Mouse (Mus musculus) stomach, embryonic 15.5 days (tissue): ENCODE data around the gene Mogat2. TPM values are rescaled to one million over a fixed set of nuclear protein-coding genes. Genes with fewer than 3 reads are reported as not detected.

Experiments
- ATAC-seq: fragments of 200-750 bp; cut with Nextera tagmentation; 2 replicates; pipeline ENCODE4 v1.8.0; 2017; ENCODE audit warnings: low read depth, moderate number of reproducible peaks, moderate TSS enrichment; ENCODE audit not compliant: insufficient read depth, low FRiP score
- H3K27ac ChIP-seq: fragments of 300-500 bp; sonication (generic); 2 replicates; pipeline ENCODE4 v1.5.1; 2015; ENCODE audit warnings: mild to moderate bottlenecking, inconsistent platforms
- H3K27me3 ChIP-seq: fragments of 300-500 bp; sonication (generic); replicated peaks from 2 replicates; pipeline ENCODE4 v1.6.1; 2015; ENCODE audit warnings: inconsistent platforms
- H3K36me3 ChIP-seq: fragments of 300-500 bp; sonication (generic); 2 replicates; pipeline ENCODE4 v1.6.1; 2015; ENCODE audit warnings: inconsistent platforms
- H3K4me1 ChIP-seq: fragments of 300-500 bp; sonication (generic); 2 replicates; pipeline ENCODE4 v1.6.1; 2015; ENCODE audit warnings: inconsistent platforms
- H3K4me2 ChIP-seq: fragments of 300-500 bp; sonication (generic); 2 replicates; pipeline ENCODE4 v1.6.1; 2015; ENCODE audit warnings: mild to moderate bottlenecking, inconsistent platforms
- H3K4me3 ChIP-seq: fragments of 300-500 bp; sonication (generic); replicated peaks from 2 replicates; pipeline ENCODE4 v1.5.1; 2015; ENCODE audit warnings: inconsistent platforms
- H3K9ac ChIP-seq: fragments of 300-500 bp; sonication (generic); 2 replicates; pipeline ENCODE4 v1.6.1; 2015; ENCODE audit warnings: inconsistent platforms
- H3K9me3 ChIP-seq: fragments of 300-500 bp; sonication (generic); 2 replicates; pipeline ENCODE4 v1.6.1; 2016; ENCODE audit warnings: inconsistent platforms
- WGBS: fragments of 180-500 bp; shearing (Covaris S2); methylation state at CpG from one replicate; pipeline ENCODE4 v1.1.7; 2015; 5-methylcytosine and 5-hydroxymethylcytosine counted together
- polyA plus RNA-seq: library from polyadenylated mRNA; unstranded; fragments of >200 nt; fragmentation: Nextera tagmentation; extraction: Ambion mirVana; gene quantifications from 2 replicates; pipeline ENCODE4 v1.2.1, GENCODE M21; 2015

The Mogat2 gene
- polyA plus RNA-seq, 1 experiment from 2014 or later = 28.1 TPM

- Histone ChIP-seq H3K4me3 (no peak overlapping the region), H3K36me3 (no peaks in the 10 kb centered on the region), H3K9ac (no peak overlapping the region)
Observed at GRCm38 (mm10) chr7:99189885-99190284, 48.5 kb downstream of the Mogat2 start.

GRCm38 (mm10) chr7:99188630-99189029 lies 49.8 kb downstream of the Mogat2 start:
- H3K36me3 ChIP-seq = no peaks in the 10 kb centered on the region
- H3K27me3 ChIP-seq = no peaks in the 10 kb centered on the region
- H3K4me1 ChIP-seq = no peaks in the 10 kb centered on the region
- H3K4me3 ChIP-seq = no peak overlapping the region
- no peak for ATAC-seq
- 83% methylated on average over 6 of the region's 6 CpGs for WGBS
- no peak overlapping the region for H3K27ac ChIP-seq
- no peak overlapping the region for H3K9ac ChIP-seq
- no peaks in the 10 kb centered on the region for H3K9me3 ChIP-seq
- H3K4me2 ChIP-seq = no peak overlapping the region

More at GRCm38 (mm10) chr7:99189885-99190284, 48.5 kb downstream of the Mogat2 start:
- no peak overlapping the region for H3K27ac ChIP-seq
- no peaks in the 10 kb centered on the region for H3K9me3 ChIP-seq
- WGBS = 75% methylated on average over 5 of the region's 5 CpGs
- no peak for ATAC-seq
- no peak overlapping the region for H3K4me2 ChIP-seq
- H3K27me3 ChIP-seq = no peaks in the 10 kb centered on the region
- H3K4me1 ChIP-seq = no peaks in the 10 kb centered on the region

- WGBS = 85% methylated on average over 5 of the region's 5 CpGs
- H3K9me3 ChIP-seq = no peaks in the 10 kb centered on the region
- H3K4me1 ChIP-seq = no peaks in the 10 kb centered on the region
- no peak overlapping the region for H3K4me3 ChIP-seq
- H3K4me2 ChIP-seq = no peak overlapping the region
- H3K27ac ChIP-seq = no peak overlapping the region
- no peaks in the 10 kb centered on the region for H3K27me3 ChIP-seq
- no peak overlapping the region for H3K9ac ChIP-seq
- no peaks in the 10 kb centered on the region for H3K36me3 ChIP-seq
- ATAC-seq = no peak
Observed at GRCm38 (mm10) chr7:99187451-99187850, 51.0 kb downstream of the Mogat2 start.

GRCm38 (mm10) chr7:99185405-99185804 lies 53.0 kb downstream of the Mogat2 start:
- no peak for ATAC-seq
- no peaks in the 10 kb centered on the region for H3K9me3 ChIP-seq

GRCm38 (mm10) chr7:99183751-99184150 lies 54.7 kb downstream of the Mogat2 start:
- H3K4me3 ChIP-seq = no peak overlapping the region
- no peaks in the 10 kb centered on the region for H3K27me3 ChIP-seq
- H3K4me2 ChIP-seq = peak overlapping the region; percentile 96; the same call in 1 of the 2 replicates
- no peaks in the 10 kb centered on the region for H3K9me3 ChIP-seq
- no peaks in the 10 kb centered on the region for H3K36me3 ChIP-seq
- peaks cover 9% of the 10 kb centered on the region for H3K4me1 ChIP-seq
- H3K9ac ChIP-seq = no peak overlapping the region
- 67% methylated on average over 6 of the region's 6 CpGs for WGBS
- no peak for ATAC-seq
- H3K27ac ChIP-seq = no peak overlapping the region

More at GRCm38 (mm10) chr7:99185405-99185804, 53.0 kb downstream of the Mogat2 start:
- Histone ChIP-seq H3K4me3 (no peak overlapping the region), H3K36me3 (no peaks in the 10 kb centered on the region), H3K4me2 (no peak overlapping the region), H3K9ac (no peak overlapping the region), H3K27ac (no peak overlapping the region), H3K27me3 (no peaks in the 10 kb centered on the region), H3K4me1 (peaks cover 9% of the 10 kb centered on the region)
- 85% methylated on average over 3 of the region's 3 CpGs for WGBS

- ATAC-seq = peak; percentile 91
- Histone ChIP-seq H3K4me3 (peak within 1 kb of the TSS; percentile 70), H3K9ac (peak within 1 kb of the TSS; percentile 82), H3K36me3 (no peaks in the 10 kb centered on the region), H3K4me1 (peaks cover 9% of the 10 kb centered on the region), H3K4me2 (peak within 1 kb of the TSS; percentile 96), H3K27ac (peak within 1 kb of the TSS; percentile 82), H3K9me3 (no peaks in the 10 kb centered on the region), H3K27me3 (no peaks in the 10 kb centered on the region)
- WGBS = under 1% methylated on average over 62 of the region's 63 CpGs
Observed at GRCm38 (mm10) chr7:99182432-99183172, 55.8 kb downstream of the Mogat2 start, which contains the start of gene Dgat2. Gene Dgat2 (minus strand): TSS chr7:99182719.

- Histone ChIP-seq H3K4me1 (peaks cover 9% of the 10 kb centered on the region), H3K9ac (peak overlapping the region; percentile 82), H3K36me3 (no peaks in the 10 kb centered on the region), H3K4me2 (peak overlapping the region; percentile 96), H3K9me3 (no peaks in the 10 kb centered on the region), H3K27ac (peak overlapping the region; percentile 82; the same call in 1 of the 2 replicates), H3K4me3 (peak overlapping the region; percentile 70), H3K27me3 (no peaks in the 10 kb centered on the region)
- no peak; the same call in 1 of the 2 replicates for ATAC-seq
- WGBS = 20% methylated on average over 14 of the region's 14 CpGs
Observed at GRCm38 (mm10) chr7:99181619-99182431, 56.6 kb downstream of the Mogat2 start.

GRCm38 (mm10) chr7:99180162-99180561 lies 58.3 kb downstream of the Mogat2 start:
- H3K9ac ChIP-seq = no peak overlapping the region
- peaks cover 12% of the 10 kb centered on the region for H3K4me1 ChIP-seq
- H3K4me2 ChIP-seq = no peak overlapping the region; the same call in 1 of the 2 replicates
- no peaks in the 10 kb centered on the region for H3K36me3 ChIP-seq
- no peak overlapping the region for H3K27ac ChIP-seq
- WGBS = 85% methylated on average over 1 of the region's 1 CpGs
- no peaks in the 10 kb centered on the region for H3K9me3 ChIP-seq
- no peaks in the 10 kb centered on the region for H3K27me3 ChIP-seq
- no peak overlapping the region; the same call in 1 of the 2 replicates for H3K4me3 ChIP-seq
- ATAC-seq = no peak

GRCm38 (mm10) chr7:99179271-99179670 lies 59.1 kb downstream of the Mogat2 start:
- no peak overlapping the region for H3K27ac ChIP-seq
- 87% methylated on average over 9 of the region's 9 CpGs for WGBS
- no peaks in the 10 kb centered on the region for H3K36me3 ChIP-seq
- no peak overlapping the region for H3K4me2 ChIP-seq
- H3K4me1 ChIP-seq = peaks cover 12% of the 10 kb centered on the region
- H3K27me3 ChIP-seq = no peaks in the 10 kb centered on the region
- H3K9ac ChIP-seq = no peak overlapping the region
- no peak overlapping the region for H3K4me3 ChIP-seq
- no peak for ATAC-seq
- no peaks in the 10 kb centered on the region for H3K9me3 ChIP-seq

GRCm38 (mm10) chr7:99177386-99177785 lies 61.0 kb downstream of the Mogat2 start:
- WGBS = 92% methylated on average over 5 of the region's 5 CpGs
- H3K4me3 ChIP-seq = no peak overlapping the region
- no peak for ATAC-seq
- H3K27me3 ChIP-seq = no peaks in the 10 kb centered on the region
- H3K27ac ChIP-seq = no peak overlapping the region
- no peak overlapping the region for H3K9ac ChIP-seq
- H3K4me1 ChIP-seq = peaks cover 12% of the 10 kb centered on the region
- no peaks in the 10 kb centered on the region for H3K36me3 ChIP-seq
- no peak overlapping the region for H3K4me2 ChIP-seq
- no peaks in the 10 kb centered on the region for H3K9me3 ChIP-seq

GRCm38 (mm10) chr7:99175666-99176065 lies 62.8 kb downstream of the Mogat2 start:
- 0 out of 2 replicates have a peak, but pooled peaks cover 3% of the 10 kb centered on the region for H3K4me1 ChIP-seq
- H3K4me2 ChIP-seq = no peak overlapping the region
- ATAC-seq = no peak
- H3K9ac ChIP-seq = no peak overlapping the region
- H3K27me3 ChIP-seq = no peaks in the 10 kb centered on the region
- H3K27ac ChIP-seq = no peak overlapping the region
- no peak overlapping the region for H3K4me3 ChIP-seq
- 89% methylated on average over 9 of the region's 9 CpGs for WGBS
- no peaks in the 10 kb centered on the region for H3K9me3 ChIP-seq
- H3K36me3 ChIP-seq = no peaks in the 10 kb centered on the region

- Histone ChIP-seq H3K36me3 (no peaks in the 10 kb centered on the region), H3K4me3 (no peak overlapping the region), H3K9me3 (no peaks in the 10 kb centered on the region), H3K4me1 (0 out of 2 replicates have a peak, but pooled peaks cover 3% of the 10 kb centered on the region), H3K27ac (peak overlapping the region; percentile 26; the same call in 1 of the 2 replicates), H3K9ac (no peak overlapping the region), H3K27me3 (no peaks in the 10 kb centered on the region), H3K4me2 (no peak overlapping the region)
- ATAC-seq = no peak
- WGBS = 69% methylated on average over 11 of the region's 11 CpGs
Observed at GRCm38 (mm10) chr7:99175118-99175517, 63.3 kb downstream of the Mogat2 start.
